Mouse (Mus musculus) B cell, adult 2 months (primary cell): ENCODE measurements around the gene Cdon.
A peak's percentile ranks its signal among the peaks of the same experiment; 100 is the strongest.

Experiments
- DNase-seq, 2 experiments: peaks; one replicate each; pipeline ENCODE4 v3.0.0; 2022

Gene Cdon

DNA sequence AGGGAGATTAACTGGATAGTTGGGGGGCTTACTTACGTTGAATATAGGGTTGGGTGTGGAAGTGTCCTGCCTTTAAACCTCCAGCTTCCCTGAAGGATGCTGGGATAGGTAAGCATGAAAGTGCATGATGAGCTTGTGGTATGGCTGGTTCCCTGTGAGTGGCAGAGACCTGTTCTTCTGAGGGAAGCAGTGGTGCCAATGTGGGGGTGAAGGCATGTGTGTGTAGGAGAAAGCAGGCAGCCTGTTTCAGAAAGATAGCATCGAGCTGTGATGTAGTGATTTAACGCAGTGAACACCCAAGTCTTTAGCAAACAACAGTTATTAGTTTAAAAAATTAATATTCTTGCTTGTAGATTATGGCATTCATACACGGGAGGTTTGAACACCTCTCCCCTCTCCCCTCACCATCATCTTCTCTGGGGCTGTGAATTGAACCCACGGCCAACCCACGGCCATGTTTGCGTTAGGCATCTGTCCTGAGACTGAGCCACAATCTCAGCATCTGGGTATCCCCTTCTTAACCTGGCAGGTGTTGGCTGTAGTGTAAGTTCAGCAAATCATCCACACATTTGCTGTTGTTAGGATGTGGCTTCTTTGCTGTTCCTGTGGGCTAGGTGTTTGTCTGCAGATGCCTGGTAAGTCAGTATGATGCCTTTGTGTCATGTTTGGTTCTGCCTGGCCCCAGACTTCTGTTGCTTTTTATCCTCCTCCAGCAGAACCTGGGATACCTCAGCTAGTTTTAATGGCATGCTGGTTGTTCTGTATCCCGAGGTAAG lies 17.5 kb downstream of the Cdon start:
- no peak for DNase-seq

GRCm38 (mm10) chr9:35439062-35439442 lies 18.1 kb downstream of the Cdon start:
- no peak for DNase-seq

GRCm38 (mm10) chr9:35439754-35440153 lies 18.8 kb downstream of the Cdon start:
- no peak for DNase-seq

GRCm38 (mm10) chr9:35442476-35442875 lies 21.5 kb downstream of the Cdon start:
- DNase-seq, result no peak

- no peak for DNase-seq
Measured at GRCm38 (mm10) chr9:35443618-35444511, 22.9 kb downstream of the Cdon start.

GRCm38 (mm10) chr9:35444512-35444886 lies 23.6 kb downstream of the Cdon start:
- no peak for DNase-seq

DNA sequence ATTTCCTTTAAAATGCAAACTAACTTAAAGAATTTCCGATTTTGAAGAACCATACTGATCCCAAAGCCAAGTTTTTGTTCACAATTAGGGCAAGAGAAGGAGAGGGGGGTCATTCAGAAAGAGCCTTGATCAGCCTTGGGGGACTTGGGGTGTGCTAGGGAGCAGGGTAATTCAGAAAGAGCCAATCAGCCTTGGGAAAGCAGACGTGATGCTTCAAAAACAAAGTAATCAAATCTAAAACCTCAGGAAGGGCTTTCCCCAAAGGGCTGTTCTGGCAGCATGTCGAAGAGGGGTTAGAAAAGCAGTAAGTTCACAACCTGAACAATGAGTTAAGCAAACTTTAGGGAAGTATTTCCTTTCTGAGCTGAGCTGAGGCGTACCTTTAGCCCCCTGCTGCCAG lies 26.0 kb downstream of the Cdon start:
- no peak for DNase-seq

GRCm38 (mm10) chr9:35453311-35453710 lies 32.4 kb downstream of the Cdon start:
- no peak for DNase-seq

DNA sequence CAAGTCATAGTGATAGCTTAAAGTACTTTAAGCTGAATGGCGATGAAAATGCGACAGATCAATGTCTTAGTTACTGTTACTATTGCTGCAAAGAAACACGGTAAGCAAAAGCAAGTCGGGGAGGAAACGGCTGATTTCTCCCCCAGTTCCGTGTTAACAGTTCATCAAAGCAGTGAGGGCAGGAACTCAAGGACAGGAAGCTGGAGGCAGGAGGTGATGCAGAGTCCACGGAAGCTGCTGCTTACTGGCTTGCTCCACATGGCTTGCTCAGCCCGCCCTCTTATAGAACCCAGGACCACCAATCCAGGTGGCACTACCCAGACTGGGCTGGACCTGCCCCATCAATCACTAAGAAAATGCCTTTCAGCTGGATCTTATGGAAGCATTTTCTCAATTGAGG lies 38.7 kb downstream of the Cdon start:
- no peak for DNase-seq

GRCm38 (mm10) chr9:35467264-35467817 lies 46.4 kb downstream of the Cdon start:
- DNase-seq, result no peak

DNA sequence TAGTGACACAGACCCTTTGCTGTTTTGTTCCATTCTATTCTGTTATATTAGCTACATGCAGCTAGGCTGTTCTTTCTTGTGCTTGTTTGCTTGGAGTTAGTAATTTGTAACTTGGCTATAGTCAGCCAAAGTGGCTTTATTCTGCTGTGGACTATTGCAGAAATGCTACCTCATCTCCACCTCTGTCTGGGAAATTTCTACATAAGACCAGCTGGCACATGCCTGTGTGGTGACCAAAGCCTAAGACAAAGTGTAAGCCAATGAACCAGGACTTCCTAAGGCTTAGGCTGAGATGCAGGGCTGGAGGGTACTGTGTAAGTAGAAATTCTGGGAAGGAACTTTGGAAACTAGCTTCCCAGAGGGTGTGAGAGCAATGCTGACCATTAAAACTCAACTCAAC lies 48.0 kb downstream of the Cdon start:
- DNase-seq, result no peak

DNA sequence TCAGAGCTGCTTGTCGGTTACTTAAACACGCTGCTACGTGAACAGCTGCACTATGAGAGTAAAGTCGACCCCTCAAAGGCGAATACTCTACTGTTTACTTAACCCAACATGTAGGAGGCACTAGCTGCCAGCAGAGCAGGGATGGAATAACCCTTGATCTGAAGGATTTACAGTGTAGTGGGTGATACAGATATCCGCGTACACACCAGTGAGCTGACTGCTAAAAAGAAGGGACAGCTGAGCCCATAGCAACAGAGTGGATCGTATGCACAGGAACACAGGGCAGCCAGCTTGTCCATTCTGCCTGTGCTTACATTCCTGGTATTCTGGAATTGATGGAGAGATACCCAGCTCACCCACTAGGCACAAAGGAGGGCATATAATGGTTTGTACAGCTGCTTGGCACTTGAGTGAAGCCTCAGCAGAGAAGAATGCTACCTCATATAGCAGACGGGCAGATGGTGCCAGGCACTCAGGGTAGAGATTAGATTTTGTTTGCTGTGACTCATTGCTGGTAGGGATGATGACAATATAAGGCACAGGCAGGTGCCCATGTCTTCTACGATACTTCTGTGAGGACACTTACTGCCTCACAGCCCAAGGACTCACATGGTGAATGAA lies 53.3 kb downstream of the Cdon start:
- DNase-seq, result no peak

- DNase-seq, result no peak
Measured at GRCm38 (mm10) chr9:35475394-35475793, 54.5 kb downstream of the Cdon start.

GRCm38 (mm10) chr9:35479456-35479855 lies 58.5 kb downstream of the Cdon start:
- DNase-seq, result no peak

- no peak for DNase-seq
Measured at GRCm38 (mm10) chr9:35482014-35482898, 61.3 kb downstream of the Cdon start.

GRCm38 (mm10) chr9:35483949-35484348 lies 63.0 kb downstream of the Cdon start:
- peak; percentile 13 to 40 for DNase-seq

DNA sequence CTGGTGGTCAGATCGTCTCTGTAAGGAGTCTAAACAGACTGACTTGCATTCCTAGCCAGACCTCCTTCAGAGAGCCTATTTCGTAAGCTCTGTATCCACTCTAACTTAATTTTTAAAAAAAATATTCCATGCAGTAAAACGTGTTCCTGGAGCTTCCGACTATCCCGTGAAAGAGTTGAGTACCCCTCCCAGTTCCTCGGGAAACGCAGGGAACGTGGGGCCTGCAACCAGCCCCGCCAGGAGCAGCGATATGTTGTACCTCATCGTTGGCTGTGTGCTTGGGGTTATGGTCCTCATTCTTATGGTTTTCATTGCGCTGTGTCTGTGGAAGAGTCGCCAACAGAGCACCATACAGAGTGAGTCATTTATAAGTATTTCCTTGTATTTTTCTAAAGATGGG lies 65.7 kb downstream of the Cdon start:
- no peak for DNase-seq

GRCm38 (mm10) chr9:35488496-35488895 lies 67.6 kb downstream of the Cdon start:
- no peak for DNase-seq

DNA sequence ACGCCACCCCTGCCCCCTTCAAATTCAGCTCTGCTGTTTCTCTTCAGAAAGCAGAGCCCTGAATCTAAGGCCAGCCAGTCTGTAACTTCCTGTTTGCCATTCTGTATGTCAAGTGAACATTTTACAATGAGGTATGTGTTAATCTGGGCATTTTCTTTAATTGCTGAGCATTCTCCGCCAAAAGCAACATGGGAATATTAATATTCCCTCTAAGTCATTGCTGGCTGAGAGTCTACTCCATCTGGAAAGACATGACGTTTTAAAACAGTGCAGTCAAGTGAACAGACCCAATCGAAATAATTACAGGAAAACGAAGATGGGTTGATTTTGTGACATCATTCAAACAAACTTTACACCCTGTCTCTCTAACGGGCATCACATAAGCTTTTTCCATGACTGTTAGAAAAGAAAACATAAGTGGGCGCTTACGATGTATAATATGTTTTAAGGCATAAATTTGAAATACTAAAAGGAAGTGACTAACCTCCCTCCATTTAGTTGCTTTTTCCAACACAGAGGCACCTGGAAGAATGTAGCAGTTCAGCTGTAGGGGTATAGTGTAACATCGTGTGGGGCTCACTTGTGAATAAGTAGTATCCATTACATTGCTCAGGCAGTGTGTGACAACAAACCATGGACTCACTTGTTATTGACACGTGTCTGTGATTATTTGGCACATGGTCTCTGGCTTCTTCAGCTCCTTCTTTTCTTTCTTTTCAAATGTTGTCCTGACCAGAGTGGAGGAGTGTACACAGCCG lies 70.4 kb downstream of the Cdon start:
- DNase-seq, result peak in 1 of 2 experiments; percentile 4

DNA sequence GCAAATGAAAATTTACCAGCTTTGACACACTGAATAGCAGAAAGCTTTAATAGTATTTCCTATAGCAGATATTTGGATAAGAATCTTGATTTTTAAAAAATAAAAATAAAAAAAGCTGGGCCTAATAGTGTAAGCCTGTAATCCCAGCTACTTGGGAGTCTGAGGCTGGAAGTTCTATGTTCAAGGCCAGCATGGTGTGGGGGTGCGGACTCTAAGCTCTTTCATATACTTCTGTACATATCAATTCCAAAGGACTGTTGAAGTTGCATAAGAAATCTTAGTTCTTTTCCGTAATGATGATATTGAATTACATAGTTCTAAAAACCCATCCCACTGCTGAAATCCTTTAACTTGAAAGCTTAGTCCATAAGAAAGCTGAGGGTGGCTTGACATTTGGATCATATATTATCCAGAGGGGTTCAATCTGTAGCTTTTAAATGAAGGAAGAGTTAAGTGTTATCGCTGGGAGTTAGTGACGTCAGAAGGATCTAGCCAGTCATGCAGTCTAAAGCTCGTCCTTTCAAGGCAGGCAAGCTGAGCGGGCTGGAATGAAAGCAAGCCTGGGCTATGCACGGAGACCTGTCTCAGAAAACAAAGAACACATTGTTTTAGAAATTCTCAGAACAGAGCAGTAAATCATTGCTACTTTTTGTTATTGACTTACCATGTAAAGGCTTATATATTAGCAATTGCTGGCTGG lies 72.3 kb downstream of the Cdon start:
- DNase-seq, result no peak

DNA sequence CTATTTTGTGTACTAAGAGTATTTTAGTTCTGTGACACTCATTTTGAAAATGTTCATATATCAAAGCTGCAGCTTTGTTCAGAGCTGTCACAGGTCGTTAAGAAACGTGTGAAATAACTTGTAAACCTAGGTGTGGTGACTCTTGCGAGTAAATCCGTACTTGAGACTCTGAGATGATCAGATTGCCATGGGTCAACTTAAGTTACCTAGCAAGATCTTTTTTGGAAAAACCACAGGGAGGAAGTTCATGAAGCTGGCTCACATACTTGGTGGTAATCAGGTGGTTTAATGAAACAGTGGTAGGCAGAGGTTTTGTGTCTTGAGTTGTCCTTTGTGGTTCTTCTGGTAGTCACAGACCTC lies 72.8 kb downstream of the Cdon start:
- DNase-seq, result no peak
